Mouse (Mus musculus) kidney, adult 2 months (tissue): ENCODE measurements around the gene Pfkfb2. TPM values are rescaled to one million over a fixed set of nuclear protein-coding genes. Genes with fewer than 3 reads are reported as not detected.
A peak's percentile ranks its signal among the peaks of the same experiment; 100 is the strongest.

Experiments
- DNase-seq: peaks from one replicate; pipeline ENCODE4 v3.0.0; 2021
- H3K27ac ChIP-seq: fragments of 200-500 bp; 2 replicates; pipeline ENCODE4 v1.5.1; 2012; ENCODE audit warnings: low read depth, low read length, control low read depth, inconsistent platforms; ENCODE audit not compliant: insufficient read depth
- H3K27me3 ChIP-seq: fragments of 200-500 bp; replicated peaks from 2 replicates; pipeline ENCODE4 v1.6.1; 2012; ENCODE audit warnings: mild to moderate bottlenecking, moderate library complexity, low read length, inconsistent platforms; ENCODE audit not compliant: control insufficient read depth, insufficient read depth
- H3K36me3 ChIP-seq: fragments of 200-500 bp; 2 replicates; pipeline ENCODE4 v1.6.1; 2012; ENCODE audit warnings: mild to moderate bottlenecking, moderate library complexity, low read length, inconsistent platforms; ENCODE audit not compliant: control insufficient read depth, insufficient read depth
- H3K4me1 ChIP-seq: fragments of 200-500 bp; 2 replicates; pipeline ENCODE4 v1.6.1; 2011; ENCODE audit warnings: low read length; ENCODE audit not compliant: control insufficient read depth, insufficient read depth
- H3K4me3 ChIP-seq: fragments of 200-500 bp; 2 replicates; pipeline ENCODE4 v1.5.1; 2011; ENCODE audit warnings: mild to moderate bottlenecking, low read depth, low read length, control low read depth; ENCODE audit not compliant: insufficient read depth
- CTCF ChIP-seq: fragments of 200-500 bp; conservative IDR thresholded peaks from 2 replicates; pipeline ENCODE4 v1.5.1; 2011; ENCODE audit warnings: low read depth, mild to moderate bottlenecking, control low read depth, low read length, moderate library complexity, mixed read lengths; ENCODE audit not compliant: insufficient read depth, insufficient read length
- POLR2A ChIP-seq: fragments of 200-500 bp; IDR thresholded peaks from one replicate; pipeline ENCODE4 v1.6.1; 2011; ENCODE audit warnings: low read depth, low read length, control low read depth
- WGBS: fragments of 180-500 bp; shearing (Covaris S2); methylation state at CpG from one replicate; pipeline ENCODE4 v1.1.7; 2018; 5-methylcytosine and 5-hydroxymethylcytosine counted together
- polyA plus RNA-seq: library from polyadenylated mRNA; depleted of rRNA; stranded (reverse); fragments of >200 nt; gene quantifications from 2 replicates; pipeline ENCODE4 v1.2.3, GENCODE M21; 2012; rRNA removed

Pfkfb2 gene
- 7.8 and 9.2 TPM in 2 replicates for polyA plus RNA-seq

- Histone ChIP-seq H3K27ac (no peak within 1 kb of the TSS), H3K36me3 (no peaks in the 10 kb centered on the region), H3K4me3 (no peak within 1 kb of the TSS), H3K27me3 (no peaks in the 10 kb centered on the region), H3K4me1 (peaks cover 8% of the 10 kb centered on the region)
- TF ChIP-seq CTCF (no peak), POLR2A (no peak)
- no peak for DNase-seq
- 68% methylated on average over 2 of the region's 2 CpGs for WGBS
These were observed at the start of gene Pfkfb2 for GRCm38 (mm10) chr1:130729153-130729552. Gene Pfkfb2 (minus strand): TSS chr1:130729253.

DNA sequence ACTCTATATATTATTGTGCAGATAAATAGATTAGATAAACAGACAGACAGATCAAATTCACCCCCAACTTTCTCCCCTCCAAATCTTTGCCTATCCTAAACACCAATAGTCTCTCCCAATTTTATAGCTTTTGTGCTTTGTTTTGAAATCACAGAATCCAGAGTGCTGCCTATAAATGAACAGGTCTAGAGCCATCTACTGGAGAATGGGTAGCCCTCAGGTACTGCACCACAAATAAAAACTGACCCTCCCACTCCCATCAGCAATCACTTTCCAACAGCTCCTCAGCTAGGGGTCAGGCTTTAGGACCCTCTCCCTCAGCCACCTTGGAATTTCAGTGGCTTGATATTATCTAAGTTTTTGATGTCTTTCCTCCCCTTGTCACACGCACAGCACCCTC, 47.6 kb upstream of the Pfkfb2 start:
- TF ChIP-seq POLR2A (no peak), CTCF (peak; percentile 31; the same call in 1 of the 2 replicates)
- WGBS: 71% methylated on average over 1 of the region's 1 CpGs
- no peaks in the 10 kb centered on the region for H3K27me3 ChIP-seq
- no peaks in the 10 kb centered on the region for H3K36me3 ChIP-seq
- H3K4me3 ChIP-seq: no peak overlapping the region
- no peak overlapping the region for H3K27ac ChIP-seq
- peak; percentile 33 for DNase-seq
- H3K4me1 ChIP-seq: no peaks in the 10 kb centered on the region

DNA sequence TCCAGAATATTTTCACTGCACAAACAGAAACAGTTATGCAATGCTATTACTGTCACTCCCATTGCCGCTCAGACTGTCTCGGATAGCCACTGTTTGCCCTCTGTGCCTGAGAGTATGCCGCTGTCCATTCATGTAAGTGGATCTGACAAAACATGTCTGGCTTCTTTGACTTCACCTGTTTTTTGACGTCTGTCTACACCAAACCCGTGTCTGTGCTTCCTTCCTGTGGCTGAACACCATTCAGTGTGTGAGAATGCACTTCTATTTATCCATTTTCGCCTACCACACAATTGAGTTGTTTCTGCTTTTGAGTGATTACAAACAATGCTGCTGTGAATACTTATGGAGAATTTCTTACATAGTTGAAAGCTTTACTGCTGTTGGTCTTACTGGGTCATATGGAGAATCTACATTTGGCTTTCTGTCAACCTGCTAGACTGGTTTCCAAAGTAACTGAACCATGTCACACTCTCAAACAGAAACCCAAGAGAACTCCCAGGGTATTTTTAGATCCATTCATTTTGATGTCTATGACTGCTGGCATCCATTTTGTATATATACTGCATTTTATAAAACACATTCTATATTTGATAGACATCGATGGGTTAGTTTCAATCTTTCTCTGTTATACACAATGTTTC, 46.8 kb upstream of the Pfkfb2 start:
- H3K4me3 ChIP-seq: no peak overlapping the region
- no peak overlapping the region for H3K27ac ChIP-seq
- WGBS: 66% methylated on average over 7 of the region's 7 CpGs
- no peak for TF ChIP-seq POLR2A
- no peak for TF ChIP-seq CTCF
- no peaks in the 10 kb centered on the region for H3K36me3 ChIP-seq
- H3K27me3 ChIP-seq: no peaks in the 10 kb centered on the region
- no peak for DNase-seq
- no peaks in the 10 kb centered on the region for H3K4me1 ChIP-seq

DNA sequence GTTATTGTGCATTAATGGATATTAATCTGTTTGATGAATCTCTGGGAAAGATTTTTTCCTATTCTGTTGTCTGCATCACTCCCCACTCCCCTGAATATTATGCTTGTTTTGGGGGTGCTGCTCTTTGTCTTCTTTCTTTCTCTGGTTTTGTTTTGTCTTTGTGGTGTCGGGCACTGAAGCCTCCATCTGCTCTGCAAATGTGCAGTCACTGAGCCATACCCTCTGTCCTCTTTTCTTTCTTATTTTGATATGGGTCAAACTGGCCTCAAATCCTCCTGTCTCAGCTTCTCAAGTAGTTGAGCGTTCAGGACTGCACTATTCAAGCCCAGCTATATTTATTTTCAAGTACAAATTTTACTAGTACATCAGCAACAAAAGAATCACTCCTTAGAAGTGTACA, 46.2 kb upstream of the Pfkfb2 start:
- TF ChIP-seq POLR2A: no peak
- TF ChIP-seq CTCF: no peak
- Histone ChIP-seq H3K27me3 (no peaks in the 10 kb centered on the region), H3K36me3 (no peaks in the 10 kb centered on the region), H3K4me3 (no peak overlapping the region), H3K27ac (no peak overlapping the region), H3K4me1 (no peaks in the 10 kb centered on the region)
- WGBS: 79% methylated on average over 2 of the region's 2 CpGs
- DNase-seq: no peak

GRCm38 (mm10) chr1:130770981-130771494, 42.0 kb upstream of the Pfkfb2 start:
- TF ChIP-seq CTCF (no peak), POLR2A (no peak)
- no peak for DNase-seq
- WGBS: 62% methylated on average over 3 of the region's 3 CpGs

GRCm38 (mm10) chr1:130770487-130770886, 41.4 kb upstream of the Pfkfb2 start:
- TF ChIP-seq POLR2A (no peak), CTCF (no peak)
- Histone ChIP-seq H3K4me3 (no peak overlapping the region), H3K27me3 (no peaks in the 10 kb centered on the region), H3K36me3 (no peaks in the 10 kb centered on the region), H3K27ac (no peak overlapping the region), H3K4me1 (no peaks in the 10 kb centered on the region)
- DNase-seq: peak; percentile 10
- WGBS: 66% methylated on average over 4 of the region's 4 CpGs

More at GRCm38 (mm10) chr1:130770981-130771494, 42.0 kb upstream of the Pfkfb2 start:
- no peaks in the 10 kb centered on the region for H3K4me1 ChIP-seq
- no peaks in the 10 kb centered on the region for H3K36me3 ChIP-seq
- no peak overlapping the region for H3K4me3 ChIP-seq
- no peak overlapping the region for H3K27ac ChIP-seq
- no peaks in the 10 kb centered on the region for H3K27me3 ChIP-seq

DNA sequence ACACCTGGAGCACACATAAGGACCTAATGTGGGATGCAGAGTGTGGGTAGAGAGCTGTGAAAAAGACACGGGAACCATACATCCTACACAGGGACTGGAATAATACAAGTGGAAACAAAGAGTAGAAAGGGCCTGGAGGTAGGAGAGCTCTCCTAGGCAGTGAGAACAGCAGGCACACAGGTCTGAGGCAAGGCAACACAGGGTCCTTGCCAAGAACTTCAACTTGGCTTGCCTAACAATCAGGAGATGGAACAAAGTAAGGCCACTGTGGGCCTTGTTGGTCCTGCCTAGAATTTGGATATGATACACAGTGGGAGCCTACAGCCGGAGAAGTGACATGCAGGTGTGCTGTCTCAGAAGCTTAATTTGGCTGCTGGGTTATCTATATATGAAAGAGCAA, 40.9 kb upstream of the Pfkfb2 start:
- 94% methylated on average over 2 of the region's 2 CpGs for WGBS
- H3K4me3 ChIP-seq: no peak overlapping the region
- H3K27ac ChIP-seq: no peak overlapping the region
- H3K36me3 ChIP-seq: no peaks in the 10 kb centered on the region
- DNase-seq: no peak
- TF ChIP-seq CTCF (no peak), POLR2A (no peak)
- no peaks in the 10 kb centered on the region for H3K27me3 ChIP-seq
- no peaks in the 10 kb centered on the region for H3K4me1 ChIP-seq

DNA sequence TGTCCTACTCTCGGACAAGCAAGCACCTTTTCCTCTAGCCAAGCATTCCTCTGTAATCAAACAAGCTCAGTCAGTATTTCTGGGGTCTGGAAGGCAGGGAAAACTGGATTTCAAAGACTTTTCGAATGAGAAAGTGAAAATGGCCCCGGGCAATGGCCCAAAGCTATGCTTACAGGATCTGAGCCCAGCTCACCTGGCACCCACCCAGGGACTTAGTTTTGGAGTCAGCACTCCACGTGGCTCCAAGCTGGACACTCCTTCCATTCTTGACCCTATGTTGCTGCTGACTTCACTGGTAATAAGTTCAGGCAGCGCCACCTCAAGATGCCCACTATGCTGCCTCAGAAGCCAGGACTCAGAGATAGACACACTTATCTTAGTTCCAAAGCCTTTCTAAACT, 38.0 kb upstream of the Pfkfb2 start:
- no peaks in the 10 kb centered on the region for H3K4me1 ChIP-seq
- no peak overlapping the region for H3K4me3 ChIP-seq
- no peak overlapping the region for H3K27ac ChIP-seq
- no peaks in the 10 kb centered on the region for H3K36me3 ChIP-seq
- no peaks in the 10 kb centered on the region for H3K27me3 ChIP-seq
- DNase-seq: peak; percentile 10
- no peak for TF ChIP-seq POLR2A
- TF ChIP-seq CTCF: no peak
- 75% methylated on average over 5 of the region's 5 CpGs for WGBS
